Mouse (Mus musculus) hindbrain, embryonic 11.5 days (tissue): Measurements from ENCODE around the gene B4galnt2. TPM values are rescaled to one million over a fixed set of nuclear protein-coding genes. Genes with fewer than 3 reads are reported as not detected.

Experiments
- ATAC-seq: fragments of 200-750 bp; cut with Nextera tagmentation; 2 replicates; pipeline ENCODE4 v1.8.0; 2017; ENCODE audit warnings: mild to moderate bottlenecking, moderate TSS enrichment, moderate library complexity; ENCODE audit not compliant: low FRiP score
- DNase-seq: peaks from one replicate; pipeline ENCODE4 v3.0.0-alpha.2; 2015; ENCODE audit warnings: low spot score
- H3K27ac ChIP-seq: fragments of 300-500 bp; sonication (generic); 2 replicates; pipeline ENCODE4 v1.5.1; 2014; ENCODE audit warnings: mild to moderate bottlenecking, low read depth, low read length
- H3K27me3 ChIP-seq: fragments of 300-500 bp; sonication (generic); 2 replicates; pipeline ENCODE4 v1.6.1; 2014; ENCODE audit warnings: mild to moderate bottlenecking, low read length, moderate library complexity, mixed read lengths; ENCODE audit not compliant: control insufficient read depth, insufficient read depth
- H3K36me3 ChIP-seq: fragments of 300-500 bp; sonication (generic); 2 replicates; pipeline ENCODE4 v1.6.1; 2014; ENCODE audit warnings: mild to moderate bottlenecking, low read length, moderate library complexity, mixed read lengths; ENCODE audit not compliant: control insufficient read depth, insufficient read depth
- H3K4me1 ChIP-seq: fragments of 300-500 bp; sonication (generic); replicated peaks from 2 replicates; pipeline ENCODE4 v1.6.1; 2014; ENCODE audit warnings: low read length, mixed read lengths; ENCODE audit not compliant: control insufficient read depth, insufficient read depth
- H3K4me2 ChIP-seq: fragments of 300-500 bp; sonication (generic); replicated peaks from 2 replicates; pipeline ENCODE4 v1.6.1; 2014; ENCODE audit warnings: mild to moderate bottlenecking, low read depth, low read length
- H3K4me3 ChIP-seq: fragments of 300-500 bp; sonication (generic); 2 replicates; pipeline ENCODE4 v1.5.1; 2014; ENCODE audit warnings: low read depth, low read length
- H3K9ac ChIP-seq: fragments of 300-500 bp; sonication (generic); 2 replicates; pipeline ENCODE4 v1.6.1; 2014; ENCODE audit warnings: low read depth, low read length
- H3K9me3 ChIP-seq: fragments of 300-500 bp; sonication (generic); 2 replicates; pipeline ENCODE4 v1.6.1; 2016; ENCODE audit warnings: low read length; ENCODE audit not compliant: control insufficient read depth
- WGBS: fragments of 180-500 bp; shearing (Covaris S2); extraction: QIAGEN DNeasy Blood & Tissue Kit; methylation state at CpG from one replicate; pipeline ENCODE4 v1.1.7; 2014; 5-methylcytosine and 5-hydroxymethylcytosine counted together
- polyA plus RNA-seq: library from polyadenylated mRNA; unstranded; fragments of >200 nt; fragmentation: Nextera tagmentation; extraction: Ambion mirVana; gene quantifications from 2 replicates; pipeline ENCODE4 v1.2.1, GENCODE M21; 2014

B4galnt2 gene
- polyA plus RNA-seq = 0.11 TPM in 1 of 2 replicates, not detected in the other

GRCm38 (mm10) chr11:95914571-95914991 lies at the start of gene B4galnt2:
TSS of gene B4galnt2 (minus strand) at chr11:95914891.
- peak within 1 kb of the TSS; percentile 16 for H3K4me3 ChIP-seq
- ATAC-seq (no peak), DNase-seq (peak; percentile 51)
- no peaks in the 10 kb centered on the region for H3K9me3 ChIP-seq
- H3K9ac ChIP-seq = no peak within 1 kb of the TSS
- 1% methylated on average over 35 of the region's 35 CpGs for WGBS
- H3K4me2 ChIP-seq = peak within 1 kb of the TSS; percentile 17; the same call in 1 of the 2 replicates
- 0 out of 2 replicates have a peak, but pooled peaks cover 2% of the 10 kb centered on the region for H3K4me1 ChIP-seq
- no peak within 1 kb of the TSS for H3K27ac ChIP-seq
- peaks cover 49% of the 10 kb centered on the region for H3K27me3 ChIP-seq
- no peaks in the 10 kb centered on the region for H3K36me3 ChIP-seq

- DNase-seq (no peak), ATAC-seq (no peak)
- no peaks in the 10 kb centered on the region for H3K27me3 ChIP-seq
- no peaks in the 10 kb centered on the region for H3K4me1 ChIP-seq
- WGBS = 77% methylated on average over 7 of the region's 7 CpGs
- H3K4me3 ChIP-seq = no peak overlapping the region
- no peak overlapping the region for H3K4me2 ChIP-seq
- H3K36me3 ChIP-seq = peaks cover 22% of the 10 kb centered on the region
- H3K9ac ChIP-seq = no peak overlapping the region
- no peak overlapping the region for H3K27ac ChIP-seq
- no peaks in the 10 kb centered on the region for H3K9me3 ChIP-seq
Observed at GRCm38 (mm10) chr11:95963304-95963703, 48.6 kb upstream of the B4galnt2 start.

GRCm38 (mm10) chr11:95959152-95959551 lies 44.5 kb upstream of the B4galnt2 start:
- no peak overlapping the region for H3K4me3 ChIP-seq
- H3K27me3 ChIP-seq = no peaks in the 10 kb centered on the region
- peaks cover 10% of the 10 kb centered on the region for H3K36me3 ChIP-seq
- H3K4me1 ChIP-seq = no peaks in the 10 kb centered on the region
- H3K27ac ChIP-seq = no peak overlapping the region
- DNase-seq = no peak
- H3K9me3 ChIP-seq = no peaks in the 10 kb centered on the region
- no peak overlapping the region for H3K9ac ChIP-seq
- 61% methylated on average over 6 of the region's 6 CpGs for WGBS
- ATAC-seq = no peak
- no peak overlapping the region for H3K4me2 ChIP-seq

- H3K9ac ChIP-seq = no peak overlapping the region
- WGBS = 75% methylated on average over 9 of the region's 9 CpGs
- no peaks in the 10 kb centered on the region for H3K27me3 ChIP-seq
- no peak for ATAC-seq
- H3K4me1 ChIP-seq = no peaks in the 10 kb centered on the region
- H3K27ac ChIP-seq = no peak overlapping the region
- no peak for DNase-seq
- H3K4me3 ChIP-seq = no peak overlapping the region
- no peak overlapping the region for H3K4me2 ChIP-seq
- H3K36me3 ChIP-seq = peaks cover 8% of the 10 kb centered on the region
- H3K9me3 ChIP-seq = no peaks in the 10 kb centered on the region
Observed at GRCm38 (mm10) chr11:95958251-95958650, 43.6 kb upstream of the B4galnt2 start.

GRCm38 (mm10) chr11:95957407-95957806 lies 42.7 kb upstream of the B4galnt2 start:
- Histone ChIP-seq H3K27me3 (no peaks in the 10 kb centered on the region), H3K36me3 (peaks cover 7% of the 10 kb centered on the region), H3K4me3 (no peak overlapping the region), H3K4me2 (no peak overlapping the region), H3K27ac (no peak overlapping the region), H3K4me1 (no peaks in the 10 kb centered on the region), H3K9me3 (no peaks in the 10 kb centered on the region), H3K9ac (no peak overlapping the region)
- no peak for DNase-seq
- 81% methylated on average over 7 of the region's 7 CpGs for WGBS
- no peak for ATAC-seq

GRCm38 (mm10) chr11:95953313-95953712 lies 38.6 kb upstream of the B4galnt2 start:
- H3K27me3 ChIP-seq = no peaks in the 10 kb centered on the region
- no peak for ATAC-seq
- no peak overlapping the region for H3K4me2 ChIP-seq
- 87% methylated on average over 5 of the region's 5 CpGs for WGBS
- no peaks in the 10 kb centered on the region for H3K4me1 ChIP-seq
- no peak overlapping the region for H3K4me3 ChIP-seq
- H3K9me3 ChIP-seq = no peaks in the 10 kb centered on the region
- no peak overlapping the region for H3K9ac ChIP-seq
- no peak for DNase-seq
- no peaks in the 10 kb centered on the region for H3K36me3 ChIP-seq
- H3K27ac ChIP-seq = no peak overlapping the region

- H3K4me2 ChIP-seq = no peak overlapping the region
- DNase-seq = no peak
- 69% methylated on average over 13 of the region's 13 CpGs for whole genome bisulfite sequencing
- H3K4me3 ChIP-seq = no peak overlapping the region
- no peaks in the 10 kb centered on the region for H3K36me3 ChIP-seq
- H3K4me1 ChIP-seq = no peaks in the 10 kb centered on the region
- H3K27me3 ChIP-seq = no peaks in the 10 kb centered on the region
- no peak overlapping the region for H3K27ac ChIP-seq
- no peaks in the 10 kb centered on the region for H3K9me3 ChIP-seq
- ATAC-seq = no peak
- no peak overlapping the region for H3K9ac ChIP-seq
Observed at GRCm38 (mm10) chr11:95945838-95946472, 31.3 kb upstream of the B4galnt2 start.

GRCm38 (mm10) chr11:95939828-95940507 lies 25.3 kb upstream of the B4galnt2 start:
- Histone ChIP-seq H3K9ac (no peak overlapping the region), H3K4me2 (no peak overlapping the region), H3K27me3 (no peaks in the 10 kb centered on the region), H3K4me3 (no peak overlapping the region), H3K9me3 (no peaks in the 10 kb centered on the region), H3K4me1 (no peaks in the 10 kb centered on the region), H3K36me3 (no peaks in the 10 kb centered on the region), H3K27ac (no peak overlapping the region)
- WGBS = 39% methylated on average over 11 of the region's 11 CpGs
- DNase-seq (no peak), ATAC-seq (no peak)

- no peaks in the 10 kb centered on the region for H3K27me3 ChIP-seq
- H3K27ac ChIP-seq = no peak overlapping the region
- no peaks in the 10 kb centered on the region for H3K36me3 ChIP-seq
- WGBS = 79% methylated on average over 6 of the region's 6 CpGs
- H3K9me3 ChIP-seq = no peaks in the 10 kb centered on the region
- H3K4me3 ChIP-seq = no peak overlapping the region
- no peak overlapping the region for H3K4me2 ChIP-seq
- no peak overlapping the region for H3K9ac ChIP-seq
- no peaks in the 10 kb centered on the region for H3K4me1 ChIP-seq
- ATAC-seq = no peak
- DNase-seq = no peak
Observed at GRCm38 (mm10) chr11:95936409-95936808, 21.7 kb upstream of the B4galnt2 start.
